Mouse (Mus musculus): Measurements from ENCODE around the gene Rab3gap1.
"Not testable (repeated sequence)": the region's sequence is repeated elsewhere in the genome, so short reads cannot be mapped to it uniquely, and the experiment has no call there.

DNA sequence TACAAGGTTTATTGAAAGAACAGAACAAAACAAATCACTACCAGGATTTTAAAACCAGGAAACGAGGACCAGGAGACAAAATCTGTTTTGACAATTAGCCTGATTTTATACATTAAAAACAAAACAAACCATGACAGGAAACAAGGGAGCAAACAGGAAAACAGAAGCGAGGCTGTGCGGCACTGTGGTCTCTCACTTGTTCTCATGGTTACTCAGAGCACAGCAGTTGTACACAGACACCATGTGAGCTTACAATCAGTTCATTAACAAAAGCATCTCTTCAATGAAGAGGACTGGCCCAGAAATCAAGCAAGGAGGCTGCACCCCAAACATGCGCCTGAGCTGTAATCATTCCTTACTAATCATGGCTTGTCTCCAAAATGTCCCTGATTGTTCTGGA is 85.6 kb downstream of the Rab3gap1 start:
- not testable (repeated sequence) for TF ChIP-seq CTCF (IDR thresholded peaks at IDR 0.05; ENCODE audit: low read depth); EP300 (optimal IDR thresholded peaks at IDR 0.05)
